Mouse (Mus musculus) liver, embryonic 11.5 days (tissue): ENCODE measurements at regions not wholly inside any gene's neighbourhood (a gene's known extent, or its start where the extent isn't known, plus 50 kb on each side); places are given as distances from the start of the nearest gene placed in this dataset.

ENCODE experiments used
- ATAC-seq: fragments of 200-750 bp; cut with Nextera tagmentation; replicated peaks from 2 replicates; pipeline ENCODE4 v1.8.0; 2017; ENCODE audit warnings: moderate number of reproducible peaks, mild to moderate bottlenecking, moderate TSS enrichment, moderate library complexity; ENCODE audit not compliant: low FRiP score
- DNase-seq: peaks from one replicate; pipeline ENCODE4 v3.0.0-alpha.2; 2017; ENCODE audit warnings: low spot score
- H3K27ac ChIP-seq: fragments of 300-500 bp; sonication (generic); 2 replicates; pipeline ENCODE4 v1.5.1; 2014; ENCODE audit warnings: mild to moderate bottlenecking, low read depth, low read length, control low read depth
- H3K27me3 ChIP-seq: fragments of 300-500 bp; sonication (generic); replicated peaks from 2 replicates; pipeline ENCODE4 v1.6.1; 2014; ENCODE audit warnings: low read length, mixed read lengths; ENCODE audit not compliant: control insufficient read depth, insufficient read depth
- H3K36me3 ChIP-seq: fragments of 300-500 bp; sonication (generic); 2 replicates; pipeline ENCODE4 v1.6.1; 2014; ENCODE audit warnings: mild to moderate bottlenecking, low read length, moderate library complexity, mixed read lengths; ENCODE audit not compliant: control insufficient read depth, insufficient read depth
- H3K4me1 ChIP-seq: fragments of 300-500 bp; sonication (generic); replicated peaks from 2 replicates; pipeline ENCODE4 v1.6.1; 2014; ENCODE audit warnings: low read length, mixed read lengths; ENCODE audit not compliant: control insufficient read depth, insufficient read depth
- H3K4me2 ChIP-seq: fragments of 300-500 bp; sonication (generic); 2 replicates; pipeline ENCODE4 v1.6.1; 2014; ENCODE audit warnings: mild to moderate bottlenecking, control low read depth, moderate library complexity
- H3K4me3 ChIP-seq: fragments of 300-500 bp; sonication (generic); 2 replicates; pipeline ENCODE4 v1.5.1; 2014; ENCODE audit warnings: low read depth, low read length, control low read depth
- H3K9ac ChIP-seq: fragments of 300-500 bp; sonication (generic); 2 replicates; pipeline ENCODE4 v1.6.1; 2014; ENCODE audit warnings: low read depth, low read length, control low read depth
- H3K9me3 ChIP-seq: fragments of 300-500 bp; sonication (generic); 2 replicates; pipeline ENCODE4 v1.6.1; 2016; ENCODE audit warnings: low read length, inconsistent platforms, mixed read lengths; ENCODE audit not compliant: control insufficient read depth
- WGBS: fragments of 180-500 bp; shearing (Covaris S2); extraction: QIAGEN DNeasy Blood & Tissue Kit; methylation state at CpG from one replicate; pipeline ENCODE4 v1.1.7; 2014; 5-methylcytosine and 5-hydroxymethylcytosine counted together

- DNase-seq (no peak), ATAC-seq (no peak)
- H3K4me1 ChIP-seq, result no peaks in the 10 kb centered on the region
- no peaks in the 10 kb centered on the region for H3K9me3 ChIP-seq
- H3K27me3 ChIP-seq, result peaks cover 4% of the 10 kb centered on the region
- no peaks in the 10 kb centered on the region for H3K36me3 ChIP-seq
- 70% methylated on average over 12 of the region's 12 CpGs for WGBS
- H3K9ac ChIP-seq, result no peak overlapping the region
- no peak overlapping the region for H3K4me2 ChIP-seq
- no peak overlapping the region for H3K4me3 ChIP-seq
- H3K27ac ChIP-seq, result no peak overlapping the region
These were observed 330.6 kb downstream of the Bcor start for GRCm38 (mm10) chrX:11829411-11830002.

GRCm38 (mm10) chrX:11837566-11837965 is 322.6 kb downstream of the Bcor start:
- H3K27ac ChIP-seq, result no peak overlapping the region
- H3K36me3 ChIP-seq, result no peaks in the 10 kb centered on the region
- no peak overlapping the region for H3K9ac ChIP-seq
- no peaks in the 10 kb centered on the region for H3K4me1 ChIP-seq
- 55% methylated on average over 5 of the region's 5 CpGs for WGBS
- no peak for DNase-seq
- H3K4me3 ChIP-seq, result no peak overlapping the region
- H3K9me3 ChIP-seq, result no peaks in the 10 kb centered on the region
- H3K27me3 ChIP-seq, result peaks cover 9% of the 10 kb centered on the region; the same call in 1 of the 2 replicates
- ATAC-seq, result no peak
- no peak overlapping the region for H3K4me2 ChIP-seq

- DNase-seq, result no peak
- peaks cover 8% of the 10 kb centered on the region for H3K27me3 ChIP-seq
- no peaks in the 10 kb centered on the region for H3K36me3 ChIP-seq
- H3K4me3 ChIP-seq, result no peak overlapping the region
- H3K27ac ChIP-seq, result no peak overlapping the region
- no peak overlapping the region for H3K9ac ChIP-seq
- H3K9me3 ChIP-seq, result no peaks in the 10 kb centered on the region
- ATAC-seq, result no peak
- WGBS, result 49% methylated on average over 12 of the region's 12 CpGs
- no peaks in the 10 kb centered on the region for H3K4me1 ChIP-seq
- no peak overlapping the region for H3K4me2 ChIP-seq
These were observed 320.4 kb downstream of the Bcor start for GRCm38 (mm10) chrX:11839665-11840245.

- Histone ChIP-seq H3K36me3 (no peaks in the 10 kb centered on the region), H3K27me3 (peaks cover 8% of the 10 kb centered on the region), H3K9ac (no peak overlapping the region), H3K4me2 (no peak overlapping the region), H3K4me1 (no peaks in the 10 kb centered on the region), H3K4me3 (no peak overlapping the region), H3K27ac (no peak overlapping the region), H3K9me3 (no peaks in the 10 kb centered on the region)
- DNase-seq (no peak), ATAC-seq (no peak)
- WGBS, result 62% methylated on average over 11 of the region's 11 CpGs
These were observed 319.7 kb downstream of the Bcor start for GRCm38 (mm10) chrX:11840319-11841035.

GRCm38 (mm10) chrX:11845566-11845965 is 314.6 kb downstream of the Bcor start:
- H3K9ac ChIP-seq, result no peak overlapping the region
- H3K4me2 ChIP-seq, result no peak overlapping the region
- no peak overlapping the region for H3K27ac ChIP-seq
- DNase-seq (no peak), ATAC-seq (no peak)
- WGBS, result 54% methylated on average over 2 of the region's 2 CpGs
- H3K9me3 ChIP-seq, result no peaks in the 10 kb centered on the region
- peaks cover 3% of the 10 kb centered on the region for H3K27me3 ChIP-seq
- H3K4me3 ChIP-seq, result no peak overlapping the region
- no peaks in the 10 kb centered on the region for H3K4me1 ChIP-seq
- H3K36me3 ChIP-seq, result no peaks in the 10 kb centered on the region

- no peak overlapping the region for H3K4me2 ChIP-seq
- no peak overlapping the region for H3K27ac ChIP-seq
- no peak for ATAC-seq
- no peak overlapping the region for H3K9ac ChIP-seq
- DNase-seq, result no peak
- no peaks in the 10 kb centered on the region for H3K9me3 ChIP-seq
- no peak overlapping the region for H3K4me3 ChIP-seq
- H3K4me1 ChIP-seq, result no peaks in the 10 kb centered on the region
- peaks cover 12% of the 10 kb centered on the region for H3K27me3 ChIP-seq
- WGBS, result 80% methylated on average over 4 of the region's 4 CpGs
- H3K36me3 ChIP-seq, result no peaks in the 10 kb centered on the region
These were observed 304.2 kb downstream of the Bcor start for GRCm38 (mm10) chrX:11855910-11856309.

GRCm38 (mm10) chrX:11859396-11859795 is 300.8 kb downstream of the Bcor start:
- no peaks in the 10 kb centered on the region for H3K36me3 ChIP-seq
- H3K27ac ChIP-seq, result no peak overlapping the region
- no peak overlapping the region for H3K4me3 ChIP-seq
- 59% methylated on average over 9 of the region's 9 CpGs for WGBS
- ATAC-seq, result no peak
- no peak overlapping the region for H3K4me2 ChIP-seq
- no peaks in the 10 kb centered on the region for H3K9me3 ChIP-seq
- H3K27me3 ChIP-seq, result peaks cover 23% of the 10 kb centered on the region
- H3K9ac ChIP-seq, result no peak overlapping the region
- no peak for DNase-seq
- H3K4me1 ChIP-seq, result no peaks in the 10 kb centered on the region

GRCm38 (mm10) chrX:11861119-11861708 is 298.9 kb downstream of the Bcor start:
- H3K4me2 ChIP-seq, result no peak overlapping the region

More at GRCm38 (mm10) chrX:11861119-11861708, 298.9 kb downstream of the Bcor start:
- DNase-seq, result no peak
- Histone ChIP-seq H3K27ac (no peak overlapping the region), H3K4me1 (no peaks in the 10 kb centered on the region), H3K27me3 (peaks cover 29% of the 10 kb centered on the region), H3K9me3 (no peaks in the 10 kb centered on the region), H3K4me3 (no peak overlapping the region), H3K36me3 (no peaks in the 10 kb centered on the region), H3K9ac (no peak overlapping the region)
- no peak for ATAC-seq
- 63% methylated on average over 11 of the region's 11 CpGs for WGBS
